Mouse (Mus musculus) C2C12 (cell line): Measurements from ENCODE around the gene Mecom.

Source experiments
- CEBPB ChIP-seq: IDR thresholded peaks from one replicate; pipeline ENCODE4 v1.6.1; 2011; ENCODE audit warnings: low read depth, mild to moderate bottlenecking, control low read depth, moderate library complexity
- CTCF ChIP-seq: IDR thresholded peaks from one replicate; pipeline ENCODE4 v1.5.1; 2011; ENCODE audit not compliant: control insufficient read depth, insufficient read depth, insufficient read length
- FOSL1 ChIP-seq: IDR thresholded peaks from one replicate; pipeline ENCODE4 v1.8.0; 2011; ENCODE audit warnings: mild to moderate bottlenecking, low read length; ENCODE audit not compliant: poor library complexity, insufficient read depth, severe bottlenecking
- MYOD1 ChIP-seq: IDR thresholded peaks from one replicate; pipeline ENCODE4 v1.6.1; 2011; ENCODE audit warnings: low read depth; ENCODE audit not compliant: control insufficient read depth, insufficient read length
- USF1 ChIP-seq: IDR thresholded peaks from one replicate; pipeline ENCODE4 v1.6.1; 2011; ENCODE audit warnings: low read depth, mild to moderate bottlenecking, control low read depth, moderate library complexity

DNA sequence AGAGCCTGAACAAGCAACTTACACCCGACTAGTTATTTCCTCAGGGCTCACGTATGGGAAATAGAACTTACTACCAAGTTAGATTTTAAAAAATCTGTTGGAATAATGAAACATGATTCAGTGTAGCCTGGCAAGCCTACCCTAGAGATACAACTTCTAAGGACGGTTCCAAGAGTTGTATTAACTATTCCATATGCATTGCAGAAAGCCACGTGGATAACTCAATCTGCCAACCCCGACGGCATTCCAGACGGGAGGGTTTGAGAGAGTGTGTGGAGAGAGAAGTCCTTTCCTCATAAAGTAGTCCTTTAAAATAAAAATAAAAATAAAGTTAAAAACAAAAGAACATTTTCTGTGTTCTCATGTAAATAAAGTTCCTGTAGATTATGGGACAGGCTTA, 393.4 kb downstream of the Mecom start:
- no peak for TF ChIP-seq USF1
- no peak for TF ChIP-seq FOSL1
- no peak for TF ChIP-seq MYOD1
- TF ChIP-seq CTCF = no peak
- TF ChIP-seq CEBPB = no peak
